Mouse (Mus musculus) layer of hippocampus, adult 9-11 months (tissue): ENCODE data around the gene Pip4p1.

Experiments
- DNase-seq: peaks from one replicate; pipeline ENCODE4 v3.0.0; 2022

The Pip4p1 gene

DNA sequence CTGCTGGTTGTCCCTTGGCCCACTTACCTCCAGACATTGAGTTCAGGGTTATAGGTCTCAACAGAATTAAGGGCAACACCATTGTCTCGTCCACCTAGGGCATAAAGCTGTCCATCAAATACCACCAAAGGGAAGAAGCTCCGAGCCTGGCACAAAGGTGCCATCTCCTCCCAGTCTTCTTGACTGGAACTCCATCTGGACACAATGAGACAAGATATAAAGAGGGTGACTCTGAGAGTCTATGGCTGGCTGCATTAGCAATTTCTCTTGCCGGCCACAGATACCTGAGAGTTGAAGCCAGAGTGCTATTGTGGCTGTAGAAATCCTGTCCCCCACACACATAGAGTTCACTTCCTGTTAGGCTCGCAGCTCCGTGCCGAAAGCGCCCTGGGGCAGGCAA lies 38.6 kb downstream of the Pip4p1 start:
- DNase-seq = no peak

DNA sequence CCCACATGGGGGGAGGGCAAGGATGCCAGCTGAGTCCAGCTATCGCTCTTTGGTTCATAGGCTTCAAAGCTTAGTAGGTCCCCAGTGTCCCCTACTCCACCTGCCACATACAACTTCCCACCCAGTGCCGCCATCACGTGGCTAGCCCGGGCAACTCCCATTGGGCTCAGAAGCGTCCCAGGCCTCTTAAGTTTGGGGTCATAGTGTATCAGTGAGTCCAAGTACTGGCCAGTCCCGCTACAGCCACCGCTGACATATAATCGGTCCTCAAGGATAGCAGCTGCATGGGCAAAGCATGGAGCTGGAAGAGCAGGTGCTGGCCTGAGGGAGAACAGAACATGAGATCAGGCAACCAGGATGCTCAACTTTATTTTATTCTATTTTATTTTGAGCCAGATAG lies 39.0 kb downstream of the Pip4p1 start:
- DNase-seq = no peak

DNA sequence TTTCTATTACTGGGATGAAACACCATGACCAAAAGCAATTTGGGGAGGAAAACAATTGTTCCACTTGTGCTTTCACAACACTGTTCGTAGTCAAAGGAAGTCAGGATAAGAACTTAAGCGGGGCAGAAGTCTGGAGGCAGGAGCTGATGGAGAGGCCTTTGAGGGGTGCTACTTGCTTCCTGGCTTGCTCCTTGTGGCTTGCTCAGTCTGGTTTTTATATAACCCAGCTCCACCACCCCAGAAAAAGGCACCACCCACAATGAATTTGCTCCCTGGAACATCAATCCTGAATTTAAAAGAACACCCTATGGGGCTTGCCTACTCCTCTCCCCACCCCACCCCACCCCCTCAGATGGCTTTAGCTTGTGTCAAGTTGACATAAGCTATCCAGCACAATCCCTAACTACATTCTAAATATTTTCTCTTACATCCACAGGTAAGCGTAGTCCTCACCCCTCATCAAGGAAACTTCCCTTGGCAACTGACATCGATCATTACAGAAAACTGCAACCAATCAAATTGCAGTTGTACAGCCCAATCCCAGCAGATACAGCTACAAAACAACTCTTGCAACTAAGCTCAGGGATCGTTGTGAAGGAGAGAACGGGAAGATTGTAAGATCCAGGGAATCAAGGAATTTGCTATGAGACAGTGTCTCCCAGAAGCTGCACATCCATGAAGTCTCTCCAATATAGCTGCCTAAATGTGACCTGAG lies 54.3 kb downstream of the Pip4p1 start:
- DNase-seq = no peak
